Mouse (Mus musculus): ENCODE results near the gene Dph5. TPM values are rescaled to one million over a fixed set of nuclear protein-coding genes. Genes with fewer than 3 reads are reported as not detected.
A peak's percentile ranks its signal among the peaks of the same experiment; 100 is the strongest.
"Not testable (repeated sequence)": the region's sequence is repeated elsewhere in the genome, so short reads cannot be mapped to it uniquely, and the experiment has no call there.

Dph5 gene
- total RNA-seq, 2 experiments from 2014 or later, result 12.9 to 13.6 TPM

- intact Hi-C loops (cut with DNase I), result no loop called here
- no peak for DNase-seq (ENCODE audit: extremely low spot score in 1 of 2, low spot score in 2 of 2)
Measured at GRCm38 (mm10) chr3:115884086-115884485, 3.6 kb upstream of the Dph5 start.

- intact Hi-C loops (cut with DNase I), result no loop called here
- DNase-seq (ENCODE audit: extremely low spot score in 1 of 2, low spot score in 2 of 2), result peak in 1 of 2 experiments; percentile 9
Measured at GRCm38 (mm10) chr3:115888310-115889106, 871 bp downstream of the Dph5 start.

GRCm38 (mm10) chr3:115892341-115892740 lies 4.7 kb downstream of the Dph5 start:
- intact Hi-C loops (cut with DNase I), result no loop called here
- no peak for DNase-seq (ENCODE audit: extremely low spot score in 1 of 2, low spot score in 2 of 2)

- intact Hi-C loops (cut with DNase I), result no loop called here
- DNase-seq (ENCODE audit: extremely low spot score in 1 of 2, low spot score in 2 of 2), result no peak
Measured at GRCm38 (mm10) chr3:115893166-115893565, 5.5 kb downstream of the Dph5 start.

GRCm38 (mm10) chr3:115898354-115898948 lies 10.8 kb downstream of the Dph5 start:
- intact Hi-C loops (cut with DNase I), result no loop called here
- no peak for DNase-seq (ENCODE audit: extremely low spot score in 1 of 2, low spot score in 2 of 2)

- intact Hi-C loops (cut with DNase I), result no loop called here
- no peak for DNase-seq (ENCODE audit: extremely low spot score in 1 of 2, low spot score in 2 of 2)
Measured at GRCm38 (mm10) chr3:115902301-115902956, 14.8 kb downstream of the Dph5 start.

GRCm38 (mm10) chr3:115905067-115905466 lies 17.4 kb downstream of the Dph5 start:
- peak in 1 of 2 experiments; percentile 11 for DNase-seq (ENCODE audit: extremely low spot score in 1 of 2, low spot score in 2 of 2)

GRCm38 (mm10) chr3:115905567-115905966 lies 17.9 kb downstream of the Dph5 start:
- no peak for DNase-seq (ENCODE audit: extremely low spot score in 1 of 2, low spot score in 2 of 2)
- intact Hi-C loops (cut with DNase I), result no loop called here

More at GRCm38 (mm10) chr3:115905067-115905466, 17.4 kb downstream of the Dph5 start:
- intact Hi-C loops (cut with DNase I), result no loop called here

- DNase-seq (ENCODE audit: extremely low spot score in 1 of 2, low spot score in 2 of 2); intact Hi-C loops (cut with DNase I): not testable (repeated sequence)
Measured at GRCm38 (mm10) chr3:115907406-115907805, 19.8 kb downstream of the Dph5 start.

GRCm38 (mm10) chr3:115924401-115925190 lies 37.0 kb downstream of the Dph5 start:
- intact Hi-C loops (cut with DNase I), result no loop called here
- no peak for DNase-seq (ENCODE audit: extremely low spot score in 1 of 2, low spot score in 2 of 2)

- intact Hi-C loops (cut with DNase I), result no loop called here
- DNase-seq (ENCODE audit: extremely low spot score in 1 of 2, low spot score in 2 of 2), result no peak
Measured at GRCm38 (mm10) chr3:115926531-115926930, 38.9 kb downstream of the Dph5 start.

- DNase-seq (ENCODE audit: extremely low spot score in 1 of 2, low spot score in 2 of 2), result no peak
Measured at GRCm38 (mm10) chr3:115931701-115932100, 44.1 kb downstream of the Dph5 start.

GRCm38 (mm10) chr3:115933293-115934186 lies 45.9 kb downstream of the Dph5 start:
- DNase-seq (ENCODE audit: extremely low spot score in 1 of 2, low spot score in 2 of 2), result peak in 1 of 2 experiments; percentile 27
- intact Hi-C loops (cut with DNase I), result no loop called here

More at GRCm38 (mm10) chr3:115931701-115932100, 44.1 kb downstream of the Dph5 start:
- intact Hi-C loops (cut with DNase I), result no loop called here

GRCm38 (mm10) chr3:115936734-115937599 lies 49.3 kb downstream of the Dph5 start:
- DNase-seq (ENCODE audit: extremely low spot score in 1 of 2, low spot score in 2 of 2), result peak in 1 of 2 experiments; percentile 60
- intact Hi-C loops (cut with DNase I), result no loop called here

- no peak for DNase-seq (ENCODE audit: extremely low spot score in 1 of 2, low spot score in 2 of 2)
- intact Hi-C loops (cut with DNase I), result no loop called here
Measured at GRCm38 (mm10) chr3:115937807-115938206, 50.2 kb downstream of the Dph5 start.

- no peak for DNase-seq (ENCODE audit: extremely low spot score in 1 of 2, low spot score in 2 of 2)
- intact Hi-C loops (cut with DNase I), result no loop called here
Measured at GRCm38 (mm10) chr3:115940510-115940909, 52.9 kb downstream of the Dph5 start.

- no peak for DNase-seq (ENCODE audit: extremely low spot score in 1 of 2, low spot score in 2 of 2)
- intact Hi-C loops (cut with DNase I), result no loop called here
Measured at GRCm38 (mm10) chr3:115941464-115941863, 53.8 kb downstream of the Dph5 start.

Data from left cerebral cortex, postnatal 10 days (tissue).